Mouse (Mus musculus): ENCODE measurements around the gene Gm21680. TPM values are rescaled to one million over a fixed set of nuclear protein-coding genes. Genes with fewer than 3 reads are reported as not detected.
"Not testable (repeated sequence)": the region's sequence is repeated elsewhere in the genome, so short reads cannot be mapped to it uniquely, and the experiment has no call there.

Gm21680 gene
- polyA plus RNA-seq (2015; fragmentation: Nextera tagmentation; extraction: Ambion mirVana), result not detected in 2 replicates

- no CpG with 5 or more reads among the region's 2 CpGs for WGBS (ENCODE audit: insufficient replicate concordance)
- ATAC-seq (ENCODE audit: low read depth), result not testable (repeated sequence)
Measured at GRCm38 (mm10) chr5:25972563-25972962, at the start of gene Gm21680. Gene Gm21680 (minus strand): TSS chr5:25972663.

GRCm38 (mm10) chr5:26007697-26008096, 35.2 kb upstream of the Gm21680 start:
- ATAC-seq (ENCODE audit: low read depth); H3K4me2 ChIP-seq (ENCODE audit: low read depth, low read length); H3K27ac ChIP-seq (ENCODE audit: low read length); H3K4me1 ChIP-seq (ENCODE audit: control insufficient read depth, low read depth, low read length); H3K4me3 ChIP-seq (ENCODE audit: low read depth, low read length); H3K27me3 ChIP-seq (ENCODE audit: control insufficient read depth, insufficient read depth, low read depth, low read length); H3K9ac ChIP-seq (ENCODE audit: low read depth, low read length); H3K9me3 ChIP-seq (replicated peaks; ENCODE audit: control insufficient read depth, low read length); H3K36me3 ChIP-seq (ENCODE audit: control insufficient read depth, insufficient read depth): not testable (repeated sequence)
- 51% methylated on average over 6 of the region's 7 CpGs for WGBS (ENCODE audit: insufficient replicate concordance)

More at GRCm38 (mm10) chr5:25972563-25972962, at the start of gene Gm21680:
- not testable (repeated sequence) for H3K4me1 ChIP-seq (ENCODE audit: control insufficient read depth, low read depth, low read length); H3K27me3 ChIP-seq (ENCODE audit: control insufficient read depth, insufficient read depth, low read depth, low read length); H3K36me3 ChIP-seq (ENCODE audit: control insufficient read depth, insufficient read depth); H3K9me3 ChIP-seq (replicated peaks; ENCODE audit: control insufficient read depth, low read length); H3K4me2 ChIP-seq (ENCODE audit: low read depth, low read length); H3K27ac ChIP-seq (ENCODE audit: low read length); H3K4me3 ChIP-seq (ENCODE audit: low read depth, low read length); H3K9ac ChIP-seq (ENCODE audit: low read depth, low read length)

GRCm38 (mm10) chr5:26006937-26007695, 34.7 kb upstream of the Gm21680 start:
- not testable (repeated sequence) for H3K36me3 ChIP-seq (ENCODE audit: control insufficient read depth, insufficient read depth); H3K9ac ChIP-seq (ENCODE audit: low read depth, low read length); H3K4me1 ChIP-seq (ENCODE audit: control insufficient read depth, low read depth, low read length); H3K27me3 ChIP-seq (ENCODE audit: control insufficient read depth, insufficient read depth, low read depth, low read length); H3K9me3 ChIP-seq (replicated peaks; ENCODE audit: control insufficient read depth, low read length); H3K27ac ChIP-seq (ENCODE audit: low read length)
- Histone ChIP-seq H3K4me3 (ENCODE audit: low read depth, low read length) (0 out of 2 replicates have a peak overlapping the region, but pooled peaks have one; percentile 17), H3K4me2 (ENCODE audit: low read depth, low read length) (0 out of 2 replicates have a peak overlapping the region, but pooled peaks have one; percentile 27)
- 17% methylated on average over 37 of the region's 45 CpGs for WGBS (ENCODE audit: insufficient replicate concordance)
- 0 out of 2 replicates have a peak, but pooled peaks have one; percentile 24 for ATAC-seq (ENCODE audit: low read depth)

- H3K27ac ChIP-seq (ENCODE audit: low read length); H3K36me3 ChIP-seq (ENCODE audit: control insufficient read depth, insufficient read depth); ATAC-seq (ENCODE audit: low read depth); H3K4me1 ChIP-seq (ENCODE audit: control insufficient read depth, low read depth, low read length); H3K9ac ChIP-seq (ENCODE audit: low read depth, low read length); H3K4me2 ChIP-seq (ENCODE audit: low read depth, low read length); H3K4me3 ChIP-seq (ENCODE audit: low read depth, low read length); H3K9me3 ChIP-seq (replicated peaks; ENCODE audit: control insufficient read depth, low read length); H3K27me3 ChIP-seq (ENCODE audit: control insufficient read depth, insufficient read depth, low read depth, low read length): not testable (repeated sequence)
- WGBS (ENCODE audit: insufficient replicate concordance), result 58% methylated on average over 1 of the region's 2 CpGs
Measured at GRCm38 (mm10) chr5:26004698-26005097, 32.2 kb upstream of the Gm21680 start, which contains the start of gene Gm1979. Gene Gm1979 (minus strand): TSS chr5:26004798.

- not testable (repeated sequence) for H3K4me2 ChIP-seq (ENCODE audit: low read depth, low read length); H3K36me3 ChIP-seq (ENCODE audit: control insufficient read depth, insufficient read depth); ATAC-seq (ENCODE audit: low read depth); H3K4me3 ChIP-seq (ENCODE audit: low read depth, low read length); H3K4me1 ChIP-seq (ENCODE audit: control insufficient read depth, low read depth, low read length); H3K27me3 ChIP-seq (ENCODE audit: control insufficient read depth, insufficient read depth, low read depth, low read length); H3K27ac ChIP-seq (ENCODE audit: low read length); H3K9ac ChIP-seq (ENCODE audit: low read depth, low read length); H3K9me3 ChIP-seq (replicated peaks; ENCODE audit: control insufficient read depth, low read length)
- WGBS (ENCODE audit: insufficient replicate concordance), result no CpG with 5 or more reads among the region's 3 CpGs
Measured at GRCm38 (mm10) chr5:25988550-25988949, 16.1 kb upstream of the Gm21680 start, which contains the start of gene Gm21698. Gene Gm21698 (minus strand): TSS chr5:25988650.

- H3K36me3 ChIP-seq (ENCODE audit: control insufficient read depth, insufficient read depth); H3K27me3 ChIP-seq (ENCODE audit: control insufficient read depth, insufficient read depth, low read depth, low read length); H3K4me2 ChIP-seq (ENCODE audit: low read depth, low read length); H3K4me3 ChIP-seq (ENCODE audit: low read depth, low read length); ATAC-seq (ENCODE audit: low read depth); H3K4me1 ChIP-seq (ENCODE audit: control insufficient read depth, low read depth, low read length); H3K9me3 ChIP-seq (replicated peaks; ENCODE audit: control insufficient read depth, low read length); H3K27ac ChIP-seq (ENCODE audit: low read length); H3K9ac ChIP-seq (ENCODE audit: low read depth, low read length): not testable (repeated sequence)
- WGBS (ENCODE audit: insufficient replicate concordance), result 40% methylated on average over 16 of the region's 17 CpGs
Measured at GRCm38 (mm10) chr5:25957050-25957449, 15.4 kb downstream of the Gm21680 start.

- 40% methylated on average over 23 of the region's 32 CpGs for WGBS (ENCODE audit: insufficient replicate concordance)
- H3K9me3 ChIP-seq (replicated peaks; ENCODE audit: control insufficient read depth, low read length); ATAC-seq (ENCODE audit: low read depth); H3K4me3 ChIP-seq (ENCODE audit: low read depth, low read length); H3K4me2 ChIP-seq (ENCODE audit: low read depth, low read length); H3K27me3 ChIP-seq (ENCODE audit: control insufficient read depth, insufficient read depth, low read depth, low read length); H3K9ac ChIP-seq (ENCODE audit: low read depth, low read length); H3K27ac ChIP-seq (ENCODE audit: low read length); H3K4me1 ChIP-seq (ENCODE audit: control insufficient read depth, low read depth, low read length); H3K36me3 ChIP-seq (ENCODE audit: control insufficient read depth, insufficient read depth): not testable (repeated sequence)
Measured at GRCm38 (mm10) chr5:25956611-25957010, 15.9 kb downstream of the Gm21680 start.

GRCm38 (mm10) chr5:25954317-25954716, 18.1 kb downstream of the Gm21680 start, which contains the start of gene Gm21671:
Gene Gm21671 (minus strand): TSS chr5:25954417.
- H3K9me3 ChIP-seq (replicated peaks; ENCODE audit: control insufficient read depth, low read length); H3K27me3 ChIP-seq (ENCODE audit: control insufficient read depth, insufficient read depth, low read depth, low read length); ATAC-seq (ENCODE audit: low read depth); H3K36me3 ChIP-seq (ENCODE audit: control insufficient read depth, insufficient read depth); H3K9ac ChIP-seq (ENCODE audit: low read depth, low read length); H3K4me2 ChIP-seq (ENCODE audit: low read depth, low read length); H3K4me1 ChIP-seq (ENCODE audit: control insufficient read depth, low read depth, low read length); H3K4me3 ChIP-seq (ENCODE audit: low read depth, low read length); H3K27ac ChIP-seq (ENCODE audit: low read length): not testable (repeated sequence)
- 30% methylated on average over 2 of the region's 2 CpGs for WGBS (ENCODE audit: insufficient replicate concordance)

GRCm38 (mm10) chr5:25945391-25945790, 27.1 kb downstream of the Gm21680 start:
- not testable (repeated sequence) for H3K4me3 ChIP-seq (ENCODE audit: low read depth, low read length); H3K27ac ChIP-seq (ENCODE audit: low read length); H3K4me2 ChIP-seq (ENCODE audit: low read depth, low read length); ATAC-seq (ENCODE audit: low read depth); H3K4me1 ChIP-seq (ENCODE audit: control insufficient read depth, low read depth, low read length); H3K9ac ChIP-seq (ENCODE audit: low read depth, low read length); H3K9me3 ChIP-seq (replicated peaks; ENCODE audit: control insufficient read depth, low read length); H3K36me3 ChIP-seq (ENCODE audit: control insufficient read depth, insufficient read depth); H3K27me3 ChIP-seq (ENCODE audit: control insufficient read depth, insufficient read depth, low read depth, low read length)
- WGBS (ENCODE audit: insufficient replicate concordance), result 48% methylated on average over 2 of the region's 2 CpGs

Measured in liver, embryonic 16.5 days (tissue).